Mouse (Mus musculus) neural tube, embryonic 10.5 days (tissue): Measurements from ENCODE around the gene Col9a2.

Experiments
- DNase-seq: peaks from one replicate; pipeline ENCODE4 v3.0.0-alpha.2; 2017; ENCODE audit warnings: low spot score; ENCODE audit errors: extremely low spot score

Col9a2 gene

DNA sequence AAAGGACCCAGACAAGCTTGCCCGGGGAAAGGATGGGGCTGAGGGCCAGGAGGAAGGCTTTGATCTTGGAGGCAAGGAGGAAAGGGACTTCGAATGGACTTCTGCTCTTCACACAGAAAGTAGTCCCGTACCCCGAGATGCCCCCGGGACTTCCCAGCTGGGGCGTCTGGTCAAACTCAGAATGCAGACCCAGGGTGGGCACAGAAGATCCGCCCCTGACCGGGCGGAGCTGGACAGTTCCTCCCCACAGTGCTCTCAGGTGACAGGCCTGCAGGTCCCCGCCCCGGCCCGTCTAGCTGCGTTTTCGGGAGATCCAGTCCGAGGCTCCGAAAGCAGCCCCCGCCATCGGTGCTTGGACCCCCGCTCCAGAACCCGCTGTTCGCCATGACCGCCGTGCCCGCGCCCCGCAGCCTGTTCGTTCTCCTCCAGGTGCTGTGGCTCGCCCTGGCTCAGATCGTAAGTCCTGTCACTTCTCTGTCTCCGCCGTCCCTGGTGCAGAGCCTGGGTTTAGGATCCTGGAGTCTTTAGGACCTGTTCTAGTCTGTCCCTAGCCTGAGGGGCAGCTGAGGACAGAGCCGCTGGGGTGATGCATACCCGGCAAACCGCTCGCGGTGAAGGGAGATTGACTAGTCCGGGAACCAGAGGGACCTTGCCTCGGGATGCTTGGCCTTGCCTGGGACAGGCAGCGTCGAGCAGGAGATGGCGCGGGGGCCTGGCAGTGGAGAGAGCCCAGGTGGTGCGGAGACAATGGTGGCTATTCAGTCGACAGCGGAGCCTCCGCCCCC lies at the start of gene Col9a2:
Gene Col9a2 (plus strand): TSS at position 55 of the 785 bp plus-strand sequence.
- DNase-seq: peak; percentile 54

DNA sequence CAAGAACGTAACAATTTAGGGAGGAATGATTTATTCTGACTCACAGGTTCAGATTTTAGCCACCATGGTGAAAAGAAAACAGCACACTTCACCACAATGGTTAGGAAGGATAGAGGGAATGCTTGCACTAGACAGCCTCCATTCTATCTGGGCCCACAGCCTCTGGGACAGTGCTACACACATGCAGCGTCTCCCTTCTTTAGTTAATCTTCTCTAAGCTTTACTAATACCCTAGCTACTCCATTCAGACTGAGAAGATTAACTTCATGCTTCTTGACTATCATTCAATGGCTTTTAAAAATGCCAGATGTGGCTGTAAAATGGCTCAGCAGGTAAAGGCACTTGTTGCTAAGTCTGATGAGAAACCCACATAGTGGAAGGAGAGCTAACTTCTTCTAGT lies 46.9 kb upstream of the Col9a2 start:
- no peak for DNase-seq

DNA sequence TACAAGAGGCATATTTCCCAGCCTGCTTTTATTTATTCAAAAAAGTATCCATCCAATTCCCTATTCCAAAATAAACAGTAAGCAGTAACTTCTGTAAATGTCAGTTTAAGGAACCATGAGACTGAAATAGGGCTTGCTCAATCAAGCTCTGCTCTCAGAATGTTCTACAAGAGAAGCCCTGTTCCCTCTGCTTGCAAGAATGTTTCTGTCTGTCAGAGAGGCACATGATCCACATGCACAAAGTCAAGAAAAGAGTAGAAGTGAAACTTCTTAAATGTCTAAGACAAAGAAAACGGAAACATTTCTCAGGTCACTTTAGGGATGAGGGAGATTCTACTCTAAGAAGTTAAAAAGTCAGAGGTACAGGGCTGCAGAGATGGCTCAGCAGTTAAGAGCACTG lies 46.2 kb upstream of the Col9a2 start:
- no peak for DNase-seq

DNA sequence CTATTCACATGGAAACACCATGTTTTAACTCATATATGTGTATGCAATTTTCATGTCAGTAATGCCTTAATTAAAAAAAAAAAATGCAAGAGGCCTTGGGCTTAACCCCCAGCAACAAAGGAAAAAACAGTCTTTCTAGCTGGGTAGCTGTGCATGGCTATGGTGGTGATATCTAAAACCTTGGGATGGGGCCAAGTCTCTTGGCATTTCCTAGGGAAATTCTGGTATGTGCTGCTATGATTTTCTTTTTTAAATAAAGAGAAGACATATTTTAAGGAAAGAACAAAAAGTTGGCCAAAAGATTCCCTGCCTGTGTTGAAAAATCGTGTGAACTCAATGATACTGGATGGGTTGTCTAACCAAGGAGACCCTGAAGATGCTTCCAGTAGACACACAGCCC lies 43.3 kb upstream of the Col9a2 start:
- no peak for DNase-seq

DNA sequence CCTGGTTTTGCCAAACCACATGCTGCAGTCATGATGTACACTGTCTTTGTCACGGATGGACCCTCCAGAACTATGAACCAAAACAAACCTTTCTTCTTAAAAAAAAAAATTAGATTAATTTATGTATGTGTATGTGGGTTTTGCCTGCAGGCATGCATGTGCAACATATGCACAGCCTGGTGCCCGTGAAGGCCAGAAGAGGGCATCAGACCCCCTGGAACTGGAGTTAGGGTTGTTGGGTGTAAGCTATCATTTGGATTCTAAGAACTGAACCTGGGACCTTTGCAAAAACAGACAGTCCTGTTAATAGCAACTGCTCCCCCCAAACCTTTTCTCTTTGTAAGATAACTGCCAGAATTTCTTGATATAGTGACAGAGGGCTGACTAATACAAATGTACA lies 38.1 kb upstream of the Col9a2 start:
- DNase-seq: no peak

DNA sequence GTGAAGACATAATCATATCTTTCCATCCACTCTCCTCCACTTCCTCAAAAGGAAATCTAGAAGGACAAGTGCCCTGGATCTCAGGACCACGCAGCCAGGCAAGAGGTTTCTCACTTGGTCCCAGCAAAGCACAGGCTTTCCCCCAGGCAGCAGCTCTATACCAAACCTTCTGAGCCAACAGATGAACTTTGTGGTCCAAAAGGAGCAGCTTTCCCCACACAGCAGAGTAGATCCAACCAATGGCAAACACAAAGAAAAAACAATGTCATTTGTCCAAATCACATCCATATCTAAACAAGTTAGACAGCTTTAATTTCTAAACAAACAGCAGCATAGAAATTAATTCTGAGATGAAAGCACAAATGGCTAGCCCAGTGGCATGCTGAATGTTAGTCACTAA lies 37.5 kb upstream of the Col9a2 start:
- no peak for DNase-seq

DNA sequence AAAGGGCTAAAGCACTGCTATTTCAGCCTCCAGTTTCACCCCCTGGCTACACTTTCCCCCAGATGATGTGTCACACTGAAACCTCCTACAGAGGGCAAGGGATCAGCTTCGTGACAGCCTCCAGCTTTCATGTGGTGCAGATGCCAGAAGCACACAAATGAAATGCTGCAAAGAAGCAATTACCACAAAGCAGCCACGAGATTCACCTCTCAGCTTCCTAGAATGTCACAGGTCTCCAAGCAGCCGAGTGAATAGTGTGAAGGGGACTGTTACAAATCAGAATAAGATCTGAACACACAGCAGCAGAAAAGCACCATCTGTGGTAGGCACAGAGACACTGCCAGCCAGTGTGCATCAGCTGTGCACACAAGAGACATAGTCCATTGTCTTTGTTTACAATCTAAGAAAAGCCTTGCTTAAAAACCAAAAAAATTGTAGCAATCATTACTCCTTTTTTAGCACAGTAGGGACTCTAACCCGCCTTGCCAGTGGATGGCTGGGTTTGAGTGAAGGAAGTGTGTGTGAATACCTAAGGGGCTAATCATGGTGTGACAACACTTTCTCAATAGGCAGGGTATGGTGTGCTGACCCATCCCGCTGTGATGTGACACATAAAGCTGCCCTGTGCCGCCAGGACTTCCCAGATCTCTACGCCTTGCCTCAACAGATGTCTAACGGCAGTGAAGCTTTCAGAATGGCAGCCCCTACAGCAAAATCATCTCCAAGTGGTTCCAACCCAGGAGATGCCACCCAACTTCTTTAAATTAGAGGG lies 36.6 kb upstream of the Col9a2 start:
- peak; percentile 24 for DNase-seq

DNA sequence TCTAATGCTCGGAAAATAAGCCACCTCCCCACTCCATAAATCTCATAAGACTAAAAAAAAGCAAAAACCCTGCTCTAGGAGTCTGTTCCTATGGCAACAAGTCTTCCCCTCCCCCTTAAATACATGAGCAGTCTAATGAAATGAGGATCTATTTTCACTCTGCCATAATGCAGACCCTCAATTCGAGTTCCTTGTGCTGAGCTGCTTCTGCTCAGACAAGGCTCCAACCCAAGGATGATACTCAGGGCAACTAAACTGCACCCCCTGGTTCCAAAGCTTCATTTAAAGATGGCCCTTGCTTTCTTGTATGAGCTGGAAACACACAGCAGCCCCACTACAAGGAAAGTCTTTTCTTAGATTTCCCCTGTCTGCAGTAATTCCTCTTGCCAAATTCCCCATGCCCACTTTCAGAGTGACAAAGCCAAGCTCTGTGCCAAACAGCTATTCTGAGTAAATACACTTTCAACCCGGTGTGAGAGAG lies 35.5 kb upstream of the Col9a2 start:
- peak; percentile 24 for DNase-seq

DNA sequence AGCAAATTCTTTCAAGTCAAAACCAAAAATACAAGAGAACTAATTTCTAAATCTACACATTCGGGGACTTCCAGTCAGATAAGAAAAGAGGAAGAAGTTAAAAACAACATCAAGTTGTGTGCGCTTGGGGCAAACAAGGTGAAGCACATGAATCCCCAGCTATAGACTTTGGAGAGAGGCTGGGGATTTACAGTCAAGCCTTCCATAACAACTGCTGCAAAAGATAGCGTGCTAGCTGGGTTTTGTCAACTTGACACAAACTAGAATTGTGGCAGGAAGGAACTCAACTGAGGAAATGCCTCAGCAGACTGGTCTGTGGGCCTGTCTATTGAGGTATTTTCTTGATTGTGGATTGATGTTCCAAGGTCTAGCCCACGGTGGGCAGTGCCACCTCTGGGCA lies 34.5 kb upstream of the Col9a2 start:
- no peak for DNase-seq

DNA sequence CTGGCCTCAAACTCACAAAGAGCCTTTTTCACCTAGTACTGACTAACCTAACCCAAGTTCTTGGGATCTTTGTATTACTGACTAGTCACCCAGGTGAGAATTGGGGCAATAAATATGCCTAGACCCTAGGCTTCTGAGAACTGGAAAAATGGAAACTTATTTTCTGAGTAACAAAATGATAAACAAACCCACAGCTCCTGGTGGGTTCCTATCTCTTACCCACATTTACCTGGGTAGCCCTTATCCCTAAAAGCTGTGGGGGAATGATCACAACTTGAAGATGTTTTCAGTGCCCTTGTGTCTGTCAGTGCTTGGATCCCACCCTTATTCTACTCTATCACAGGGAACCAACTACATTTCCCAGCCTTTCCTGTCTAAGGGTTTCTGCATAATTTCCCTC lies 32.2 kb upstream of the Col9a2 start:
- DNase-seq: no peak

DNA sequence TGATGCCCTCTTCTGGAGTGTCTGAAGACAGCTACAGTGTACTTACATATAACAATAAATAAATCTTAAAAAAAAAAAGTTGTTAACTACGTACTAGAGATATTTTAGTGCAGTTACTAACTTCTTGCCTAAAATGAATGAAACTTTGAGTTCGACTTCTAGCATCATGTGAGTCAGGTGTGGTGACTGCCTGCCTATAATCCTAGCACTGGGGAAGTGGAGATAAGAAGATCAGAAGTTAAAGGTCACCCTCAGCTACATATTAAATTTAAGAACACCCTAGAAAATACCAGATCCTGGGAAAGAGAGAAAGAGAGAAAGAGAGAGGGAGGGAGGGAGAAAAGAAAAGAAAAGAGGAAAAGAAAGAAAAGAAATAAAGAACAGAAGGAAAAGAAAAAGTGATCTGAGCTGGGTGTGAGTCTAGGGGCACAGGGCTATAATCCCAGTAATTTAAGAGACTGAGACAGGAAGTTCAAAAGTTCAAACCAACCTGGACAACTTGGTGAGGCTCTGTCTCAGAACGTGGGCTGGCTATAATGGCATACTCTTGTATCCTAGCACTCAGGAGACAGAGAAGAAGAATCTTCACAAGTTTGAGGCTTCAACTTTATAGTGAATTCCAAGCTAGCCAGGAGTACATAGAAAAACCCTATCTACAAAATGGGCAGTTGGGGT lies 31.0 kb upstream of the Col9a2 start:
- DNase-seq: no peak

DNA sequence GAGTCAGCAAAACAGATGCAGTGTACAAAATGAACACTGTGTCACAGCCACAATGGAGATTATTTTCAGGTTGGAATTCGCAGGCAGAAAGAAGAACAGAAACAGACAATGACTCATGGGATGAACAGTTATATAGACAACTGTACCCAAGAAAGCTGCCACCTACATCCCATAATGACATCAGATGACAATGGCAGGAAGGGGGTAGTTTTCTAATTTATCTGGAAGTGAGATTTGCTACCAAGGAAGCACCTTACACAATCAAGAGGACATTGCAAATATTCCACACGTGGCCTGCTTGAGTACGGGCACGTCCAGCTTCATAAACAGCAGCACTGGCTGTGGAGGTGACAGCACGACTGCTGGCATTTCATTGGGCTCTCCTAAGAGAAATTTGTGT lies 30.0 kb upstream of the Col9a2 start:
- no peak for DNase-seq

DNA sequence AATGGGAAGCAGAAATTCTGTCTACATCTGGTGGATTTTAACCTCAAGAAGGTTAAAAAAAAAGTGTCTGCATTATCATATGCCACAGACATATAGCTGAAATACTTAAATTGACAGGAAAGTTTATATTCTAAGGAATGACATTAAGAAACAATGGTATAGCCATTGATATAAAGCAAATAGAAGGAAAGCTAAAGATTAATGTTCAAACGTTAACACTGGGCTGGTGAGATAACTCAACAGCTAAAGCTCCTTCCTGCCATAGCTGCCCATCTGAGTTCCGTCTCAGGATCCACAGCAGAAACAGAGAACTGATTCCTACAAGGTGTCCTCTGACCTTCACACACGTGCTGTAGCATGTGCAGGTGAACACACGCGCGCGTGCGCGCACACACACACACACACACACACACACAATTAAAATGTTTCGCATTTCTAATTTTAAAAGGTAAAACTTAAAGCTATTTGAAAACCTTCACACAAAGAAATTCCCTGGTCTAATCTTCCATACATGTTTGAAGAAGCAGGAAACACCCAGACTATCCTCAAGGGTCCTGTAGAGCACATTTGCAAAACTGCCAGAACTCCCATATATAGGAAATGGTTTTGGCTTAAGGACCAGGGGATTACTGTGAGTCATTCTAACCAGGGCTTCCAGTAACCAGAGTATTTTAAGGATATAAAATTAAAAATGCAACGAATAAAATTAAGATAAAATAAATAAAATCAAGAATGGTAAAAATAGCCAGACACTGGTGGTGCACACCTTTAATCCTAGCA lies 28.2 kb upstream of the Col9a2 start:
- DNase-seq: no peak

DNA sequence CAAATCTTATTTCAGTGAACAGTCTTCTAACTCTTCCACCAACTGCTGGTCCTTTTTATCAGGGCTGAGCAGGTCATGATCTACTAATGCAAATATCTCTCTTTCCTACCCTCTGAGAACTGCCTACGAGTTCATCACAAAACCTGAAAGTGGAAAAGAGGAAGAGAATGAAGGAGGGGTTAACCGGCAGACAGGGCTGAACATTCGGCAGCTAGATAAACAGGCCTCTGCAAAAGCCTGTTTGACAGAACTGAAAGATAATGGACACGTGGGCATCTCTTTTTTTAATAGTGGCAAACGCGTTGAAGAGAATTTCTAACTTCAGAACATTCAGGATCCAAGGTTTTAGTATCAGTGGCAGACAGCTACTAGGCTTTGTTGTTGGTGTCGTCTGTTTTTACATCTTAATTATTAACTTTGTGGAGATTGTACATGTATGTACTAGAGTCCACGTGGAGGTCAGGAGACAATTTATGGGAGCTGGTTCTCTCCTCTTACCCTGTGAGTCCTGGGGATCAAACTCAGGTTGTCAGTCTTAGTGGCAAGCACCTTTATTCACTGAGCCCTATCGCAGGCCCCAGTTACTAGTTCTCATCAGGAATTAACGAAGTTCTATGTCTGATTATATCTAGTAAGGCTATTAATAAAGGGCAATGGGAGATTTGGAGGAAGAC lies 24.5 kb upstream of the Col9a2 start:
- DNase-seq: no peak

DNA sequence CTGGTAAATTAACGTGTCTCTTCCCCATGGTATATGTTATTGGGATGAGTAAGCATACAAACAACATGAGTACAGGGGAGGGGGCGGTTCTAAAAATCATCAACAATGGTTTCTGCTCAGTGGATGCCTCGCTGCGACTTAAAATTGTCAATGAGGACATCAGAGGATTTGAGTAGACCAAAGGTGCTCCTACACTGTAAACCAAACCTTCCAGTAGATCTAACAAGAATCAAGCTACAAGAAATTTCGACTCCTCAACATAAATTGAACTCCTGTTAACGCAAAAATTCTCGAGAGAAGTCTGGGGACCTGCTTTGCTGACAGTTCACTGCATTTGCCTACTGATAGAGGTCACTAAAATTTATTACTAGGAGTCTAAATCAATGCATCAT lies 23.9 kb upstream of the Col9a2 start:
- DNase-seq: no peak

DNA sequence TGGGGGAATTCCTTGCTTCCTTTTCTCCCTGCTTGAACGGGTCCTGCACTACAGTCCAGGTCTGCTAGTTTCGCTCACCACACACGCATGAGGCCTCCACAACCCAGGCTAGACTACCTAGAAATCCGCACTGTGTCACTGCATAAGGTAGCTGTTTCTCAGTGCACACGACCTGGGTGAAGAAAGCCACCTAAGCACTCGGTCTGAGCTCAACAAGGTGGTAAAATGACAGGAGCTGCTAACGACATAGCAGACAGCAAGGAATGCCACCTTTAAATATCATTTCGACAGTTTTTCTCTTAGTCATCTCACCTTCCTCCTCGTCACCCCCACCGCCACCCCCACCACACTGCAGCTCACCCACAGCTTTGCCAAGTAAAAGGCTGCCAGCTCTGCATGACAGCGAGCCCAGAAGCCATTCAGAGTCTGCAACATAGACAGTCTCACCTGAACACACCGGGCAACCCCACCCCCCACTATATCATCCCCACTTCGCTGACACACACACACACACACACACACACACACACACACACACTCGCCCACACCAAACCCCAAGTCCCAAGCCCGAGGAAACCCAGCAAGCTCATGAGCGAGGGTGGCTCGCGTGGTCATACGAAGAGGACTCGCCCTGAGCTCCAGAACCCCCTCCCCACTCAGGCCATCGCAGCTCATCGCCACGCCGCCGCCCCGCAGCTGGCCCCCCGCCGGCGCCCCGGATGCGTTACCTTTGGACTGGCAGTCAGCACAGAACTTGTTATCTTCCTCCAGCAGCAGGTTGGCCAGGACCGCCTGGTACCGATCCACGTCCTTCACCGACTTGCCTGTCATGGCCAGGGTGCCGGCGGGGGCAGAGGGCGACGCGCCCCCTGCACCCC lies 22.9 kb upstream of the Col9a2 start:
- no peak for DNase-seq

DNA sequence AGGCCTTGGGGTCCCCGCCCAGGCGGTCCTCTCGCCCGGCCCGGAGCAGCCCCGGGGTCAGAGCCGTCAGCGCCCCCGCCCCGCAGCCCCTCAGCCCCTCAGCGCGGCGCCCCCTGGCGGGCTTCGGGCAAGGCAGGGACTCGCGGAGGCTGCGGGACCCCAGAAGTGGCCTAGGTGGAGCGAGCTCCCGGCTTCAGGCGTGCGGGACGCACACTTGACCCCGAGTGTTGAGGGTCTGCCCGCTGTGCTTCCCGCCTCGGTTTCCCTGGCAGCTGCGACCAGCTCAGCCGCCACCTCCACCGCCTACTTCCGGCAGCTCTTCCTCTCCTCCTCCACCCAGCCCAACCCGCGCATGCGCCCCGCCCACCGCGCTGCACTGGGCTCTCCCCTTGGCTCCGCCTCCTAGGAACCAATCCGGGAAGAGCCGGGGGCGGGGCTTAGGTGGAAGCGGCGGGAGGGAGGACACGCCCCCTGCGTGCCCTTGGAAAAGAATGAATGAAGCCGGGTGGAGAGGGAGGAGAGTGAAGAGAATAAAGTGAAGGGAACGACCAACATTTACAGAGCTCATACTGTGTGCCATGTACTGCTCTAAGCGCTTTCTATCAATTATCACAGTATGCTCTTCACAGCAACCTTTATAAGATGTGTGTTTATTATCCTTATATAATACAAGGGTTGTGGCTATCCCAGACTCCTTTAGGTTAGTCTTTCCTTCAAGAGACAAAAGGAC lies 22.1 kb upstream of the Col9a2 start, which contains the start of gene Smap2:
Gene Smap2 (minus strand): TSS at position 320 of the 730 bp plus-strand sequence.
- peak; percentile 98 for DNase-seq

DNA sequence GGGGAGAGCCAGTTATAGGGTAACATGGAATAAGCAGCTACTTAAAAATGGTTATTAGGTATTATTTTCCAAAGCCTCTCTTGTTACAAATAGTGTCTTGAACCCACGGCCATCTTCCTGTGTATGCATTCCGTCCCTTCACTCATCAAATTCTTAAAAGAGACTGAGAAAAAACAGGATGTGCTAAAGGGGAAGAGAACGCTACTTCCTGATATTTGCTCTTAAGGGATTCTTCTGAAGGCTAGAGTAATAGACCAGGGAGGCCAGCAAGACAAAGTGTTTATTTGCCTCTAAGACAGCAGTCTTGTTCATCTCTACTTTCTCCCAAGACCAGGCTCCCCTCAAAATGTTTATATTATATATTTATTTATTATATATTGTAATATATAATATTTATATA lies 20.9 kb upstream of the Col9a2 start:
- no peak for DNase-seq
